Mouse (Mus musculus): ENCODE measurements around the gene Islr.

DNA sequence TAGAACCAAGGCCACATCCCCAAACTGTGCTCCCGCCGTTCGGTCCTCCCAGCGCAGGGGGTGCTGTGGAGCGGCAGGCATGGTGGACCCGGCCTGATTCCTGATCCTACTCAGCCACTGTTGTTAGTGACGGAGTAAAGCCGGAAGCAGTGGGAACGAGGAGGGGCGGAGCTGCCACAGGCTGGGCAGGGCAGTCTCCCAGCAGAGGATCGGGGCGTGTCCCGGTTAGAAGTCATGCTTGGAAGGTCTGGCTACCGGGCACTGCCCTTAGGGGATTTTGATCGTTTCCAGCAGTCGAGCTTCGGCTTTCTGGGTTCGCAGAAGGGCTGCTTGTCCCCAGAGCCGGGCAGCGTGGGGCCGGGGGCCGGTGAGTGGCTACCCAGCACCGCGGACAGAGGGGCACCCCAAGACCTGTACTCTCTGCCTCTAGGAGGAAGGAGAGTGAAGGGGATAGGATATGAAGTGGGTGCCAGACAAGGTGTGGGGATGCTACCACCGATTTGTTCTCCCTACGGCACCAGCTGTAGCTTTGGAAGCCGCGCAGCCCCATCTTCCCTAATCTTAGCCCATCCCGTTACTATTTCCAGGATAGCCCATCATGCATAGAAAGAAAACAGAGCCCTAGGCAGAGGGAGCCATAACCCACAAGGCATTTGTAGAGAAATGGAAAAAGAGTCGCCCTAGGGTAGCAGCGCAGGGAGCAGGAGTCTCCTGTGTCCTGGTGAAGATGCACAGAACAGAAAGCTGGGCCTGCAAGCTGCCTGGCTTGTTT is 49.1 kb upstream of the Islr start, which contains the start of gene Stoml1:
- 0 out of 2 replicates have a peak, but pooled peaks have one; percentile 43 for TF ChIP-seq POLR2A (IDR thresholded peaks at IDR 0.05; ENCODE audit: extremely low read depth, insufficient read depth, low read length)
- peak; percentile 93 for TF ChIP-seq CTCF (IDR thresholded peaks at IDR 0.05; ENCODE audit: low read depth, low read length)

Data from liver, adult 2 months (tissue).